Mouse (Mus musculus): ENCODE measurements around the gene Tmem140.

Tmem140 gene

DNA sequence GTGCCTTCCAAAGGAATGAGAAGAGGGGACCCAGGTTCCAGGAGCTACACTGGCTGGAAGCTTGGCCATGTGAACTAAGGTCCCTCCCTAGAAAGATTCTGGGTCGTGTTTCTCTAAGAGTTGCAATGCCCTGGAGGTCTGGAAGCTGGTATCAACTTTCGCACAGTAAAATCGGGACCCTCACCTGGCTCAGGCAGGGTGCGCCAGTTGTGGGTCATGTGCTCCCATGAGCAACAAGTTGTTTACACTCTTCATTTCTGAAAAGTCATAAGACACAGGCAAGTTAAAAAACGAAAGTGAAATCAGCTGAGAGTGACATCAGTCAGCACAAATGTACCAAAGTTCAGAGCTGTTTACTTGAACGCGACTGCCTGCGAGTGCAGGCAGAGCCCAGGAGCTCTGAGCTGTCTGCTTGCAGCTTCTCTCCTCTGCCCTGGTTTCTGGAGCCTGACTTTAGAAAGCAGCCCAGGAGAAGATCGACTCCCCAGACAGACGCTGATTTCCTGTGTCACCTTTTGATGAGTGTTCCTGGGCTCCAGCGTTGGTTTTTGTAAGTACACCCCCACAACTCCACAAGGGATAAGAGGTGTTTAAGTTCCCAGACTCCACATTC, at the start of gene Tmem140:
Gene Tmem140, plus strand, starts transcription at position 356 of the 613 bp plus-strand sequence.
- peak; percentile 69 for DNase-seq

DNA sequence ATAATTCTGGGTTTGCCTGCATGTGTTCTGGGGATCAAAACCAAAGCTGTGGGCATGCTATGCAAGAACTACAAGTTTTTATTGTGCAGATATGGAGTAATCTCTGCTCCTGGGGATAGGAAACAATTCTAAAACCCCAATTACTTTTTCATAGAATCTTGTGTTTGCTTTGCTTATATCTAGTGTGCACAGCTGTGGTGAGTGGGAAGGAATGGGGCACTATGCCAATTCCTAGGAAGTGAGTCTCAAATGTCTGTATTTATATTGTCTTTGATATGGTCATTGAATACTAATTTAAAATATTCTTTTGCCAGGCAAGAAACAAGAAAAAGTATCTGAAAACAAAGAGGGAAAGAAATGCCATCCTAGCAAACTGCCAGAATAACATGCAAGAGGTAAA, 38.5 kb upstream of the Tmem140 start:
- no peak for DNase-seq

DNA sequence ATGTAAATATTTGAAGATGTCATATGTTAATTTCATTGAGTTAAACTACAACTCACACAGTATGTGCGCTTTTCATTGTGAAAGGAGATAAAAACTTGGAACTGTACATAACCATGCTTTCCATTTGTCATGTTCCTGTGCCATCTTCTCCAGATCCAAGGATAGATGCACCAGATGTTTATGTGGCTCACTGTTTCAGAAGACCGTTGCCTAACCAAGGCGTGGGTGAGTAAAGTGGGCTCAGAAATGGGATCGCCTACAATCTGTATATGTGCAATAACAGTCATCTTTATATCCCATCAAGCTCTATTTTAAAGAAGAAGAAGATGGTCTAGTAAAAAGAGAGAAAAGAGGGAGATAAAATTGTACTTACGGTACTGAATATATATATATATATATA, 30.6 kb upstream of the Tmem140 start:
- no peak for DNase-seq

DNA sequence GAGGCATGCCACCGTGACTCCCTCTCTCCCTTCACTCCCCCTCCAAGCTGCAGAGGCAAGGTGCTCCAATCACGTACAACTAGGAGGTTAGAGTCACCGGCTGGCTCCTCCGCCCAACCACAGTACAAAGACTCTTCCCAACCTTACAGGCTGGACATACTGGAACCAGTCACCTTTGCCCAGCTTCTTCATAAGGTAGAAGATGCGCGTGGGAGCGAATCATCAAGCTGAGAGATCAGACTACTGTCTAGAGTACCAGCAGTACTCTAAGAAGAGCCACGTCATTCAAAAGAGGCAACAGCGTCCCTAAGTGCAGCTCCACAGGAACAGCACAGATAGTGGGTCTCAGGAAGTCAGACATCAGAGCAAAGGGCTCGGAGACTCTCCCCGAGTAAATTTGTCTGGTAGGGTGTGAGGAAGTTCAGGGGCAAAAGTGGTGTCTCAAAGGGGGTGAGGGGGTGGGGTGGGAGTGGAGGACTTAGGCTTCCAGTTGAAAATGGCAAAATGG, 1.3 kb upstream of the Tmem140 start:
- peak; percentile 34 for DNase-seq

DNA sequence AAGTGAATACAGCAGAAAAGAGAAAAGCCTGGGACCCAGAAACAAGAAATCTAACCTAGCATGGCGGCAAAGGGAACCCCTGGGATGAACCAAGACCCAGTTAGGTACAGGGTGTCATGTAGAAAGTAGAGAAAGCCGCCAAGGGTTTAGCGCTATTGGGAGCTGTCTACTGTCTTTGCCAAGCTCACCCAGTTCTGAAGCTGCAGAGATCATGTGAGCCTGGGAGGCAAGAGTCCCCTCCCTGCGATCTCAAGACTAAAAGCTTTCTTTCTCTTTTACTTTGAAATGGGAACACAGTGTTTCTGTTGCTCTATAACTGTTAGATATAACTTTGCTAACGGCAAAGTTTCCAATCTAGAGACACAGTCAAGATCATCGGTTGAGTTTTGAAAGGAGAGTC, 565 bp upstream of the Tmem140 start:
- DNase-seq = peak; percentile 56

DNA sequence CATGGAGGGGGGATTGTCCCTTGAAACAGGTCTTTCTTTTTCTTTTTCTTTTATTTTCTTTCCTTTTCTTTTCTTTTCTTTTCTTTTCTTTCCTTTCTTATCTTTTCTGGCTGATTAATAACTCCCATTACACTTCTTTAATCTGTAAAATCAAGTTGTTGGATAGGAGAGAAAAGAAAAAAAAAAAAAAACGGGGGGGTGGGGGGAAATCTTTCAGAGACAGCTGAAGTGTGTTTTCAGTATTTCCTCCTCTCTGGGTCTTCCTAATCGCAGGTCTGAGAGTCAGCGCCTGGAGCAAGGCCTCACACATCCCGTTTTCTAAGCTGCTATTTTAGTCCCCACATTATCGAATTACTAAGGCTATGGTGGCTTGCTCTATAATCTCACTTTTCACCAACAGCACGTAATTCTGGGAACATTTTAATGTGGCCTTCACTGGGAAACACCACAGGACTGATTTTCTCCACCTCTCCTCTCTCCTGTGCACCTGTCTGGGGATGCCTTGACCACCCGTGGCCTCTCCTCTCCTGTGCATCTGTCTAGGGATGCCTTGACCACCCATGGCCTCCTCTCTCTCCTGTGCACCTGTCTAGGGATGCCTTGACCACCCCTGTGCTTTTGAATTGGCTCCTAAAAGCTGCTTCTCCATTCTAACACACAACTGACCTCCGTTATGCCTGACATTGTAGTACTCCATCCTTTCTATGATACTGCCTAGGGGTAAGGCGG, 1.0 kb downstream of the Tmem140 start:
- DNase-seq = no peak

DNA sequence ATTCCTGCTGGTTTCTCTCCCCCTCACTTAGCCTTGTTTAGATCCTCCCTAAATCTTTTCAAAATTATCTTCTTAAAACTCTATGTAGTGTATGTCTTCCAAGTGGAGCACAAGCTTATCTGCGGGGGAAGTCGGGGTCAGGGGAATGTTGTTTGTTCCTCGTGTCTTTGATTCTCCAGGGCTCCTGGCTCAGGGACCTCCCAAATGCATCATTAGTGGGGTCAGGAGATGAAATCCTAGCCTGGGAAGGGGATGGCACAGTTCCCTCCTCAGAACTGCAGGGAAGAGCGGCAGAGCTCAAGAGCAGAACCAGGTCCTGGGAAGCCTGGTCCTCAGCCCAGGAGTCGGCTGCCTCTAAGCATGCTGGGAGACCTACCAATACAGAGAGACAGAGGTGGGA, 2.3 kb downstream of the Tmem140 start:
- no peak for DNase-seq

DNA sequence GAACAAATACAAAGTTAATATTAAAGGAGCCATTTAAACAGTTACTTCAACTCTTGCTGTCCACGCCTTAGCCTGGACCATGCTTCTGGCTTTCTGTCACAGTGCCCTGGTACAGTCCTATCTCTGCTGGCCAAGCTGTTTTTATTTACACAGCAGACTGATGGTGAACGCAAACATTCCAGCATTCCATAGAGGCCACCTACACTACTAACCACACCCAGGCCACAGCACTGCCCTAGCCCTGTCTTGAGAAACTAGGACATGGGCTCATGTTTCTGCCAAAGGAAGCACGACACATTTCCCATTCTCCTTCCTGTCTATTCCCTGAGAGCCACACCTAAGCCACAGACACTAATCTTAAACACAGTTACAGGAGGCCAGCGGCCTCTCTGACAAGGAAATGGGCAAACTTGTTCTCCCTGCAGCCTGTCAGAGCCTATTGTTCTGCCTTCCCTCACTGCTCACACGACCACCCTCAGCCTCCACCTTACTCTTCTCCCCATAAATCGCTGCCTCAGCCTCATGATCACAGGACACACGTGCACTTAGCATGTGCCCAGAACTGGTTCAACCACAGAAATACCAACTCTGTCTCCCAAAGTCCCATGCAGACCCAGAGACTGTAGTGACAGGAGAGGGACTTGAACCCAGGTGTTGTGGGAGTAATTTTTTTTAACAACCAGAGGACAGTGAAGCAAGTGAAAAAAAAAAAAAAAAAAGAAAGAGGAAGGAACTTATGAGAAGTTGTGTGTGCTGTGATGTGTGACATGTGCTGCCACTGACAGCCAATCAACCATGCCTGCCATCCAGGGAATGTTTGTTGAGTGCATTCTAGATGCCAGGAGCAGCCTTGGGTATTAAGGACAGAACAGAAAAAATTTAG, 3.0 kb downstream of the Tmem140 start:
- no peak for DNase-seq

DNA sequence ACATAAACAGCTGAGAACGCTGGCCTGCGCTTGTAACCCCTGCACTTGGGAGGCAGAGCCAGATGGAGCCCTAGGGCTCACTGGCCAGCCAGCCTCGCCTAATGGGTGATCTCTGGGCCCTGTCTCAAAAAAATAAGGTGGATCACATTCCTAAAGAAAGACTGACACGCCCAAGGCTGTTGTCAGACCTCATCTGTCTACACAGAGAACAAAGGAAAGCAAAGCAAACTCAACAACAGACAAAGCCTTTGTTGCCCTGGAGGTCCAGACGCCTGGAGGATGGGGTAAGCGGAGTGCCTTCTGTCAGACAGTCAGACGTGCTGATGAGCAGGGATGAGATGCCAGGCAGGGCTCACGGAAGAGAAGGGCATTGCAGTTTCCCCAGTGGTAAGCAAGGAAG, 3.8 kb downstream of the Tmem140 start:
- DNase-seq = no peak

DNA sequence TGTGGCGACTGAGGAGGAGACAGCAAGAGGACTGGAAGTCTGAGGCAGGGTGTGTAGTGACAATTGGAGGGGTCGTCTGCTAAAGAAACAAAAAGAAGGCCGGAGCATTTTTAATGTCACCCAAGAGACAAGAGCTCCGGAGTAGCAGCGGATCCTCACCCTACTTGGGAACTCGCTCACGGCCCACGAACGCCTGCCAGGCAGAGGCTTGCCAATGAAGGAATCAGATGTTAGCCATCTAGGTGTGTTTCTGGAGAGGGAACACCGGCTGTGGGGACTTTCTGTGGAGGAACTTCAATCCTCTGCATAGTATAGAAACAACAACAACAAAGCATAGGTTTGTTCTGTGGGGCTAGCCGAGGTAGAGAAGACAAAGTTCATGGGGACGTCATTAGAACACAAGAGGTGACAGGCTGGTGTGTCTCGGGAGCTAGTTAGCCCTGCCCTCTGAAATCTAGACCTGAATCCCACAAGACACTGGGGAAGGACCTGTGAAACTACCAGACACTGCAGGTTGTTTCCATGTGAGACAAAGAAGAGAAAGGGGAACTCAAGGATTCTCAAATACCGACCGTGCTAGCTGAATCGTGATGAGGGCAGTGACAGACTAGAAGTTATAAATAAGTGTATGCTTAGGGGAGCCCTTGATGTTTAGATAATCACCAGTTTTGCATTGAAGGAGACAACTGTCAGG, 4.5 kb downstream of the Tmem140 start:
- DNase-seq = no peak

DNA sequence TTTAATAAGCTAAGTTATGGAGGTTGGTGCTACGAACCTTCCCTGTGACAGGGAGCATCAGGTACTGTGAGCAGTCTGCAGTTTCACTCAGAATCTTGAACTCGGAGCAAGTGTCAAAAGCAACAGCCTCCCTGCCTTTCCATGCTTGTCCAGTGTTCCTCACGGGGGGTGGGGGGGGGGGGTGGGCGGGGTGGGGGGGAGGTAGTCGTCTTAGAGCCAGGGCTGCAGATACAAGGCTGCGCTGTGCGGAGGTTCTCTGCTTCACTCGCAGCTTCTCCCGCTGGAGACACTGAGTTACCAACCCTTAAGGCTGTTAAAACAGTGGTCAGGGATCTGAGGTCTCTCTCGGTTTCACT, 5.0 kb downstream of the Tmem140 start:
- no peak for DNase-seq

DNA sequence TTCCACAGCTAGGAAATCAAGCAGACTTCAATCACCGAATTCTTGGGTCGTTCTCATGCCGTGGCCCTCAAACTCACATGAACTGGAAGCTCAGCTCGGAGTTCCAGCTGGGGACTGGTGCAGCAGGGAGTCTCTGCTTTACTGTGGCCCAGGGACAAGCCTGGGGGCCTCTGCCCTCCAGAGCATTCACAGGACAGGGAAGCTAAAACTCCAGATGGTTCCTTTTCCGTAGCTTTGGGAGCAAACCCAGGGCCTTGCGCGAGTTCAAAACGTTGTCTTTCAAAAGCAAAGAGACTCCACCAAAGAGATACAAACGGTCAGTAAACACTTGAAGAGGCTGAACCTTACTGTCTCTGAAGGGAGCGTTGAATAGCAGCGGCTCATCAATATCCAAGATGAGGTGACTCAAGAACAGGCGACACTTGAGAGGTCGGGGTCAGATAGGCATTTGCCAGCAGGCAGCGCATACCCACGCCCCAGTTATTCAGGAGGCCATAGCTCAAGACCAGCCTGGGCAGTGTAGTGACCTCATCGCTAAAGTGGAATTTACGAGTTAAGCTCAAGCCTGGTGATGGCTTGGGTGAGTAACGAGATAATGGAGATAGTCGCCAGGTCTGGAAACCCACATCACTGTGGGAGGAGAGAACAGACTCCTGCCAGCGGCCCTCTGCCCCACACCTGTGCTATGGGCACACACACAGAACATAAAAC, 5.7 kb downstream of the Tmem140 start:
- DNase-seq = no peak

DNA sequence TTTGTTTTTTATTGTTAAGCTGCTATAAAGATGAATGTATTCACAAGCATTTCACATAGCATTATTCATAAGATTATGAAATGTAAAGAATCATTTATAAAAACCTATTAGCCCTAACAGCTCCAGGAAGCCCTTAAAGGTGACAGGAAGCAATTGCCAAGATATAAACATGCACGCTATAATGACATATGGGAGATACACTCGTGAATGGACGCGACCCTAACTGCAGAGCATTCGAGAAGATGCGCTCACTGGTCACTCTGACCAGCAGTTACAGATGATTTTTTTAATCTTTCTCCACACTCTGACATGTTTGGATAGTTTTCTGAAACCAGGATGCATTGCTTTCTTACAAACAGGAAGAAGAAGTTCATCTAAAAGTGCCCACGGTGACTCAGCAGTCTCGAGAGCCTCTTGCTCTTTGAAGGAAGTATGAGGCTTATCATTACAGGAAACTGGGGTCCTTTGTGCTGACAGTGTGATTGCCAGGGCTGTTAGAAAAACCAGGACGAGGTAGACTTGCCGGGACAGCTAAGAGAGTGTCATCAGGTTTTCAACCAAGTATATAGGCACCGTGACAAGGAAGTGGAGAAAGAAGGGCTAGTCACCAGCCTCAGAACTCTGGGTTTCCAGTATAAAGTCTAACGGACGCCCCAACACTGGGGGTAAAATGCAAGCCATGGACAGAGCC, 6.4 kb downstream of the Tmem140 start:
- peak; percentile 64 for DNase-seq

DNA sequence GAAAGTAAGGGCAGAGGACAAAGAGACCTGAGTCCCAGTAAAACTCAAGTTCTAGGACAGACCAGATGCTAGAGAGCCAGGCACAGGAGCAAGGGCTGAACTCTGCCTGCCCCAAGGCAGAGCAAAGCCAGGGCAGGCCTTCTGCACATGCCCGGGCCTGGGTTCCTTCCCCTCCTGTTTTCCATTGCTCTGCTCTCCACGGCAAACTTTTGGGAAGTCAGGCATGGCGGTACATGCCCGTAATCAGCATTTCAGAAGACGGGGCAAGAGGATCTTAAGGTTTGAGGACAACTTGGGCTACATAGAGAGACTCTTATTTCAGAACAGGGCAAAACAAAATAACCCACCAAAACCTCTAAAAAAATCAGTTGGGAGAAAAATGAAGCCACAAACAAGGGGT, 7.2 kb downstream of the Tmem140 start:
- DNase-seq = no peak

DNA sequence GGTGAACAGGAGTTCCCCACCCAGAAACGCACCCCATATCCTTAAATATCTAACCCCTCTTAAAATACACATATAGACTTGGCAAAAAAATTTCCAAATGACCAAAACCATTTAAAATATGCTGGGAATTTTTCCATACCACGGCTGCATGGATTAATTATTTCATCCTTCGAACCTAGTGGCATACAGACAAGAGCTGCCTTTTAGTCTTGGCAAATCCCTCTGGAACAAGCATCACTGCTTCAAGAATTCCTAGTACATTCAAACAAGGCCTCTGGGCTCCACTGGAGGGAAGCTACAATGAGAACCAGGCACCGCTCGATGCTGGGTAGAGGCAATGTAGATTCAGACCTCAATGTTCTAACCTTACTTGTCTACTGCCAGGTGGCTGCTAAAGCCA, 7.8 kb downstream of the Tmem140 start:
- DNase-seq = no peak

DNA sequence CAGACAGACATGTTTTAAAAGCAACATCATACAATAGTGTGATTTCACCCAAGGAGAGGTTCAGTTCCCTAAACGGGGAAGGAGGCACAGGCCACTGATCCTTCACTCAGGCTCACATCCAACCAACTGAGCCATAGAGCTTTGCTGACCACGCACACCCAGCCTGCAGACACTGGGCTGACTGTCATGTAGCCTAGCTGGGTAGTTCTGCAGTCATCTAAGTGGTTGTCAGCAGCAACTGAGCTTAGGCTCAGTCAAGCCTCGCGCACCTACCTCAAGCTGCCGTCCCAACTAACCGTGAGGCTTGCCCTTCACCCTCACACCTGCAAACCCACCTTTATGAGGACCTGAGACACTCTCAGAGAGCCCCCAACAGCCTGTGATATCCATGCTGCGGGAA, 9.0 kb downstream of the Tmem140 start:
- DNase-seq = no peak

DNA sequence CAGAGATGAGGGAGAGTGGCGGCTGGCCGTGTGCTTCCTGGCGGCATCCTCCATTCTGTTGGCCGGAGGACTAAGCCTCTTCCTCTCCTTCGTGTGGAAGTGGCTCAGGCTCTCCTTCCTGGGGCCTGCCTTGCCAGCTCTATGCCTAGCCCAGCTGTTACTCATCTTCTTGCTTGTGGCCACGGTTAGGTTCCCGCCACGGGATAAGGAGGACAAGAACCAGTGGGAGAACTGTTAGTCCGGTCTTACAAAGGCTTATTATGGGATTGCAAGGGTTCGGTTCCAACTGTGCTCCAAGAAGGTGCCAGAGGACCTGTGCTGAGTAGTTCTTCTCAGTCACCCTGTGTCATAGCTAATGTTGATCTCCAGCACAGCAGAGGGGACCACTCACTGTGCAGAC, 9.9 kb downstream of the Tmem140 start:
- no peak for DNase-seq

DNA sequence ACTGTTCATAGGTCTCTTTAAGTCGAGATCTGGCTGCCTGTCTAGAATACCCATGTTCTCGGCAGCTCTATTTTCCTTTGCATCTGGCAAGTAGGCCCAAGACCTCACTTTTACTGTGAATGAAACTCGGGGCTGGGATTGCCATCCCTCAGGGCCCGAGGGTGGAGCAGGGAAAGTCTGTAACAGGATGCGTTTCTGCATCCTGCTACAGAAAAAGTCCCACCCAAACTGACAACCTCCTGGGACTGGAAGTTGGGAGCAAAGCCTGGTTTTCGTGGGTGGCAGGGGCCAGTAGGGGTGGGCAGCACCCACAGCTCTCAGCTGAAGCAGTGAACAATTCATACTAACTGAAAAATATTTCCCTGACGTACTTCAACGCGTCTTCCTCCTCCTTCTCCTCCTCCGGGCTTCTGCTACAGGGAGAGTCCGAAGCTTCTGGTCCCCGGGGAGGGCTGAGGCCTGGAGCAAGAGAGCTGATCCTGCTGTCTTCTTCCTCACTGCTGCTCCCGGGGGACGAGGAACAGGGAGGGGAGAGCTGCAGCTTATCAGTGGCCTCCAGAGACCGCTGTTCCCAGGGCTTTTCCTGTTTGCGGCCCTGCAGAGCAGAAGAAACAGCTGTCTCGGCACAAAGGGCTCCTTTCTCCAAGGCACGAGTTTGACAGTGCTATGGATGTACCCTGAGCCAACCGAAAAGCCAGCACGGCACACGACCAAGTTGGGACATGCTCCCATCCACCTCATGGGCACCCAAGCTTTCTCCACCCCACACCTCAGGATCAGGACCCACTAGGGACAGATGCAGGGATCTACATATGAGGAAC, 11.4 kb downstream of the Tmem140 start:
- DNase-seq = peak; percentile 19

DNA sequence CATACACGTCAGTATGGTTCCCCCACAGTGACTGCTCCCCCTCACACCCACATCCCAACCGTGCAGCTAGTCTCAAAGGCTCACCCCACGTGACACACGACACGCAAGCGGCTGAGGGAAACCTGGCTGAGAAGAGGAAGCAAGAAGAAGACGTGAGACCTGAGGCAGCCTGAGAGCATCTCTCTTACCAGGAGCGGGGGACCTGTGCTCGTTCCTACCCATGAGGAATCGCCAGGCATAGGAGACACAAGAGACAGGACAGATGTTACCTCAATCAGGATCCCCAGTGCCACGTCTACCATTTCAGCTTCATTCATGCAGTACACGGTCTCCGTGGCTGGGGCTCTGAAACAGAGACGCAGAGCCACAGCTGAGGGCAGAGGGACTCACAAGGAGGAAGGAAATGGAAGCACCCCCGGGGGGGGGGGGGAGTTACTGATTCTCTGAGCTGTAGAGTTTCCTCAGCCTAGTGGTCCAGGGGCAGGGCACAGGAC, 12.4 kb downstream of the Tmem140 start:
- DNase-seq = peak; percentile 86

DNA sequence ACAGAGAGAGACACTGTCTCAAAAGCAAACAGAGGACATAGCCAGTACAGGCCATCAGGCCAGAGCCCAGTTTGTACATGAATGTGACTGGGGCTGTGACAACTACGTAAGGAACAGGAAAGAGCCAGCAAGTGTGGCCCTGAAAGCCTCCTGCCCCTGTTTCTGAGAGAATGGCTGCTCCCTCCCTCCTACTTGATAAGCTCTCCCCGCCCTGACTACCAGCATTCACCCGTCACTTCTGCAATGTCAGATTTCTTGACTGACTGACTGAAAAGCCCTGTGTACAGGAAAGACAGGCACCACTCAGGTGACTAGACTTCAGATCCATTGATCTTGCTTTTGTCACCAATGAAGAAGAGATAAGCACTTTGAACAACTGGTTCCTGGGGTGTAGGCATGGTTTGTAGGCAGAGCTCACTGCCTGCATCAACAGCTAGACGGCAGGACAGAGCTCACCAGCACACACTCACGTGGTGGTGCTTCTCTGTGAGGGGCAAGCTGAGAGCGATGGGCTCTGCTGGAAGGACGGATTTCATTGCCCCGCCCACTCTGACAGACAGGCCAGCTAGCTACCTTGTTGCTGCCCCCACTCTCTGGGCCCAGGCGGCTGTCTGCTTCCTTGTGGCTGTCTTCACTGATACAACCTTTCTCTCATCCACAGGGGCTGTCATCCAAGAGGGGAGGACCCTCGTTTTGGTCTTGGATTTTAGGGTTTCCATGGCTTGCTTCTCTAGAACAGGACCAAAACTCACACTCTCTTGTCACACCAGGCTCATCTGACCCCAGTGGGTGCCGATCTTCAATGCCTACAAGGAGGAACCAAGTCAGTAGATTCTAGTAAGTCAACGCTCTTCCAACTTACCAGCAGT, 13.3 kb downstream of the Tmem140 start:
- peak; percentile 44 for DNase-seq
